Mouse (Mus musculus) small intestine, adult 2 months (tissue): ENCODE data around the gene Deup1.

Experiments
- CTCF ChIP-seq: fragments of 200-500 bp; IDR thresholded peaks from 2 replicates; pipeline ENCODE4 v1.5.1; 2012; ENCODE audit warnings: low read depth, mild to moderate bottlenecking, control low read depth, inconsistent platforms, low read length, moderate library complexity, mixed read lengths; ENCODE audit not compliant: insufficient replicate concordance, insufficient read length; ENCODE audit errors: extremely low read depth
- POLR2A ChIP-seq: fragments of 200-500 bp; IDR thresholded peaks from 2 replicates; pipeline ENCODE4 v1.6.1; 2012; ENCODE audit warnings: low read depth, mild to moderate bottlenecking, control low read depth, inconsistent platforms, low read length, moderate library complexity

DNA sequence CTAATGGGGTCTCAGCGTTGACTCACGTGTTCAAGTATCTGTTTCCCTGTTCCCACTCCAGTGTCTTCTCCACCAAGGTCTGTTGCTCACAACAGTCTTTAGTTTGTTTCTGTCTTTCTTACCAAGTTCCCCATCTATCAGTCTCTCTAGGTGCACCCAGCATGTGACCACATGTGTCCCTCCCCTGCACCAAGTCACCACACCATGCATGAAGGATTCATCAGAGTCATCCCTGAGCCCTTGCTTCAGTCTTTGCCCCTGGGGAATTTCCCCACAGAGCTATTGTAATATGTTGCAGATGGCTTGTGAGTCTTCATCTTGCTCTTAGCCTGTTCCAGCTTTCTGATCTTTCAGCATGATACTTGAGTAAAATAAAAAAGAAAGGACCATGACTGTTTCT is 93.6 kb downstream of the Deup1 start:
- TF ChIP-seq CTCF: no peak
- no peak for TF ChIP-seq POLR2A
